Mouse (Mus musculus): ENCODE measurements around the gene Imp3. TPM values are rescaled to one million over a fixed set of nuclear protein-coding genes. Genes with fewer than 3 reads are reported as not detected.

The Imp3 gene
- total RNA-seq, 2 experiments from 2014 or later, result 45.6 to 46.6 TPM

DNA sequence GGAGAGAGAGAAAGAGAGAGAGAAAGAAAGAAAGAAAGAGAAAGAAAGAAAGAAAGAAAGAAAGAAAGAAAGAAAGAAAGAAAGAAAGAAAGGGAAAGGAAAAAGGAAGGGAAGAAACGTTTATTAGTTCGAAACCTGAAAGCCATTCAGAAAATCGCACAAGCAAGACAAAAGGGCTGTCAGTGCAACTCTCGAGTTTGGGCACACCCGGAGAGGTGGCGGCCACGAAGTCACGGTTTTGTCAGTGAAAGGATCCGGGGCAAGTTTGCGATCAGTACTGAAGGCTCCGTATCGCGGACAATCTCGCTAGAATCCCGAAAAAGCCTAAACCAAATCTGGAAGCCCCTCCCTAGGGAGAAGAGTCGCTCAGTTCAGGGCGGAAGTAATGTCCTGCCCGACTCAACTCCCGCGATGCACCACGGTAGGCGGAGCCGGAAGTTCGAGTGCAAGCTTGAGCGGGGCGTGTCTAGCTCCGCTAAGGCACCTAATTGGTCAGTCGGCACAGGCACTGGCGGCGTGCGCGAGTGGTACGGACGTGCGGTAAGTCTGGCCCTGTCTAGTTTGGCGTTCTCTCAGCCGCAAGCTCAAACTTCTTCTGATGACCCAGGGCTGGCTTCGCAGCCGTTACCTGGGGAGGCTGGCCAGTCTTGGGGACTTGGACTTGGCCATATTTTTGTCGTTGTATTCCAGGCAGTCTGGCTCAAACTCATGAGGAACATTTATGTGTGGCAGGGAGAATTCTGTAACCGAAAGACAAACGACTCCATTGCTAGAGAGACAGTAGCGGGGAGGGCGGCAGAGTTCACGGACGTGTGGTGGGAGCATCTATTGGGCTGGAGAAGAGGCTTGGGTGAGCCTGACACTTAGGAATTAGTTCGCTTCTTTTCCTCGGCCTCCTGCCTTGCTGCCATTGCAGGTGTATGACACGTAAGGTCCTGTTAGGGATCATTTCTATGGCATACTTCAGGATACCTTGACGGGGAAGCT is 13.4 kb downstream of the Imp3 start, which contains the start of gene Snupn:
Gene Snupn, plus strand, starts transcription at position 465 of the 987 bp plus-strand sequence.
- intact Hi-C loops (cut with DNase I), result loop anchor here (2.0 to 5.0 kb wide), 2 partner anchors 44 to 122 kb away; partner anchors contain the start of genes Ptpn9 and Sin3a
- DNase-seq, result peak; percentile 95 to 98

DNA sequence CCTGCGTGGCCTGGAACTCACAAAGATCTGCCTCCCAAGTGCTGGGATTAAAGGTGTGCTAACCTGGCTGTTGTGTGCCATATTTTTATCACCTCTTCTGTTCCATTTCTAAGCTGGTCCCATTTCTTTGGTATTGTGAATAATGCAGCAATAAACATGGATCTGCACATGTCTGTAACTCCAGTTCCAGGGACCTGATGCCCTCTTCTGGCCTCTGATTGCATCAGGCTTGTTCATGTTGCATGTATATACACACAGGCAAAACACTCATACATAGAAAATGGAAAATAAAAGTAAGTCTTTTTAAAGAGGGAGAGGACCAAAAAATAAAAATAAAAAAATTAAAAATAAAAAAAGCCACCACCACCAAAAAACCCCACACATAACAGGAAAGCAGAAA is 16.3 kb downstream of the Imp3 start:
- intact Hi-C loops (cut with DNase I), result loop anchor here (5.0 kb wide), 1 partner anchor 119 kb away; the partner anchor contains the start of gene Sin3a
- no peak for DNase-seq

DNA sequence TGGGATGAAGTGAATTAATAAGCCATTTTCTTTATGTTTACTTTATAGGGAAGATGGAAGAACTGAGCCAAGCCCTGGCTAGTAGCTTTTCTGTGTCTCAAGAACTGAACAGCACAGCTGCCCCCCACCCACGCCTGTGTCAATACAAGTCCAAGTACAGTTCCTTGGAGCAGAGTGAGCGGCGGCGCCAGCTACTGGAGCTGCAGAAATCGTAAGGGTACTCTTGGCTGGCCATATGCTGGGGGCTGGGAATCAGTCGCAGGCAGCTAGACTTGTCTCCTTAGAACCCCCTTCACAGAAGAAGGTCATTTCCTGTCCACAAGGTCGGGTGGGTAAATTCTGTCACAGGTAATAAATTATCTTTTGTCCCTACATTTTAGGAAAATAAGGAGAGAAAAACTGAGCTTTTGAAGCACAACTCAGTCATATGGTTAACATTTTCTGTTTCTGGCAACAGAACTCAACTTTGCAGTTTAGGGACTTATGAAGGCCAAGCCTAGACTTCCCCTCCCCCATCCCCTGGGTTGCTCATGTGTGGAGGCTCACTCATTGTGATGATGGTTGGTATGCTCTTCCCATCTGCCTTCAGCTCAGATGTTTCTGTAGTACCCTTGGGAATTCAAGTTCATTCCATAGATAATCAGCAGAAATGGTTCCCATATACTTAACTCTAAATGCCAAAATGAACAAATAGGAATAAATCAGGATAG is 19.8 kb downstream of the Imp3 start:
- intact Hi-C loops (cut with DNase I), result no loop called here
- DNase-seq, result no peak

DNA sequence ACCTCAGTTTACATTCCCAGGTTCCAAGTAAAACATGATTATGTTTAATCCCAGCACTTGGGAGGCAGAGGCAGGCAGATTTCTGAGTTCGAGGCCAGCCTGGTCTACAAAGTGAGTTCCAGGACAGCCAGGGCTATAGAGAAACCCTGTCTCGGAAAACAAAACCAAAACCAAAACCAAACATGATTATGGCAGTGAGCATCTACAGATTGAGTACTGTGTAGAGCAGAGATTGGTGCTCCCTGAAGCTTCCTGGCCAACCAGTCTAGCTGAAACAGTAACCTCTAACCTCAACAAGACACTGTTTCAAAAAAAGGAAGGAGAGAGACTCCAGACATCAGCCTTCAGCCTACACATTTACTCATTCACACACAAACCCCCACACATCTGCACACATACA is 21.4 kb downstream of the Imp3 start:
- intact Hi-C loops (cut with DNase I), result no loop called here
- no peak for DNase-seq

DNA sequence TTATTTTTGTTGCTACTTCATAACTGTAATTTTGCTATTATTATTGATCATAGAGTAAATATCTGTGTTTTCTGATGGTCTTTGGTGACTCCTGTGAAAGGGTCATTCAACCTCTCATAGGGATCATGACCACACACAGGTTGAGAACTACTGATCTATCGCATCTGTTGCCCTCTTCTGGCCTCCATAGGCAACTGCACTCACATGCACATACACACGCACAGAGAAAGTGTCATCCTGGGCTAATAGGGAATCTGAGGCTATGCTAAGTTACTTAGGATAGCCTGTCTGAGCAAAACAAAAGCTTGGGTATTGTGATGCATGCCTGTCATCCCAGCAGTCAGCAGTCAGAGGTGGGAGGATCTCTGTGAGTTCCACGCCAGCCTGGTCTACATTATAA is 24.3 kb downstream of the Imp3 start:
- intact Hi-C loops (cut with DNase I), result no loop called here
- DNase-seq, result no peak

DNA sequence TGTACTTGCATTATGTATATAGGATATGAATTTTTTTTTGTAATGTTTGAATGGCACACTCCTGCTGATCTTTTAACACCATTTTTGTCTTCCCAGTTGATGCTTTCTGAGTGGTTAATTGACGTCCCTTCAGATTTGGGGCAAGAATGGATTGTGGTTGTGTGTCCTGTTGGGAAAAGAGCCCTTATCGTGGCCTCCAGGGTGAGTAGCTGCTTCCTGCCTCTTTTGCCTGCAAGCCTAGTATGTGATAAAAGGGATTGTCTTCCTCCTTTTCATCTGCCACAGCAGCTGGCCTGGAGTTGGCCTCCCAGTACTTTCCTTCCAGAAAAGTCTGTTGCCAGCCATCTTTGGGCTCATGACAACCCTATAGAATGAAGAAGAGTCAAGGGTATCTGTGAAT is 32.9 kb downstream of the Imp3 start:
- intact Hi-C loops (cut with DNase I), result no loop called here
- DNase-seq, result no peak

DNA sequence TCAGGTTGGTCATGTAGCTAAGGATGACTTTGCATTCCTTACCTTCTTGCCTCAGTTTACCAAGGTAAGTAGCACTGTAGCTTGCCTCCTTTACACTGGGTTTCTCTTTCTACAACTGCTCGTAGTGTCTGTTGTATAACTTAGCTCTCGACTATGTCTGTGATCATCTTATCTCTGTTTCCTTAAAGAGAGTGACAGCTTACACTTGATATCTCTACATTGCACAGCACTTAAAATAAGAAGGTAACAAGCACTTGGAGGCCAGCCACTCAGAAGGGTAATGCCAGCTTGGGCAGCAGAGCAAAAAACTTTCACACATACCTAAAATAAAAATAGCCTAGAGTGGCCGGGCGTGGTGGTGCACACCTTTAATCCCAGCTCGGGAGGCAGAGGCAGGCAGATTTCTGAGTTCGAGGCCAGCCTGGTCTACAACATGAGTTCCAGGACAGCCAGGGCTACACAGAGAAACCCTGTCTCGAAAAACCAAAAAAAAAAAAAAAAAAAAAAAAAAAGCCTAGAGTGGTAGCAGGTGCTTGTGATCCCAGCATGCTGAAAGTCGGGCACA is 36.8 kb downstream of the Imp3 start:
- DNase-seq, result no peak
- intact Hi-C loops (cut with DNase I), result no loop called here

DNA sequence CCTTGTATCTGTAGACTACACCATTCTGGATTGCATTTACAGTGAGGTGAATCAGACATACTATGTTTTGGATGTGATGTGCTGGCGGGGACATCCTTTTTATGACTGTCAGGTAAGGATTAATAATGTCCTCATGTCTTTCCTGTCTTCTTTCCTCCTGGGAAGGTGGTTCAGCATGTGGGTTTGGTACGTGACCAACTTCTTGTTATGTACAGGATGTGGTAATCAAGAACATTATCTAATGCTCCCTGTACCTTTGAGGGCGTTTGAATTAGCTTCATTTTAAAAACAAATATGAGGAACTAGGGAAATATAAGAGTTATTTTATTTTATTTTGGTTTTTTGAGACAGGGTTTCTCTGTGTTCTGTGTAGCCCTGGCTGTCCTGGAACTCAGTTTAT is 37.9 kb downstream of the Imp3 start:
- DNase-seq, result no peak
- intact Hi-C loops (cut with DNase I), result no loop called here

DNA sequence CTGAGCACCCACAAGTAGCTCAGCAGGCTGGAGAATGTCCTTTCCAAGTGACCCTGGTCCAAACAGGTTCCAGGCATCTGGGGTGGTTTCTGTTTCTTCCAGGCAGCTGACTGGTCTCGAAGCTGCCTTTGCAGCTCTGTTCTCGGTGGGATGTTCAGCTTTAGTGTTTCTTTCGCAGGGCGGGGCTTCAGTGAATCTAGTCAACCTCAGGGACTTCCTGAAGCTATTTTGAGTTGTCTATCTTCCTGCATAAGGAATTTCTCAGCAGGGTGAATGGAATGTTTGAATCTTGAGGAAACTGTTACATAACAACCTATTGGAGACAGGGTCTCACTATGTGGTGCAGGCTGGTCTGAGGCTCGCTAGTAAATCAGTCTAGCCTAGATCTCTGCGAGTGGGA is 42.9 kb downstream of the Imp3 start:
- intact Hi-C loops (cut with DNase I), result no loop called here
- no peak for DNase-seq

DNA sequence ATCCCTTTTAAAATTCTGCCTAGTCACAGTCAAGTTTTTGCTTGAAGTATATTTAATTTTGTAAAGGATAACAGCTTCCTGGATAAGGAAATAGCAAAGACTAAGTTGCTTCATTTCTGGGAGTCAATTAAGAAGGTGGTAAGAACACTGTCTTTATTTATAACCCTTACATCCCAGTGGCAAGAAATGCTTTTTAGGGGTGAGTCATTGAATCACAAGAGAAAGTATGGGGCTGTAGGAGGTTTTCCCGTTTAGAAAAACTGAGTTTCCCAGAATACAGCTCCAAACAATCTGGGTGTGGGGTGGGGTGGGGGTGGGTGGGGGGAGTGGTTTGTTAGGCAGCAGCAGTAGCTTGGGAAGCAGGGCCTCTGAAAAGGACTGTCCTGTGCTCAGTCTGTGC is 44.2 kb downstream of the Imp3 start:
- no peak for DNase-seq
- intact Hi-C loops (cut with DNase I), result no loop called here

Other genes starting within 250 kb of the Imp3 start
- gene Lingo1, start 141.0 kb upstream of the Imp3 start, total RNA-seq (2021), result 1 to 10 TPM; 1.4 TPM
- gene Odf3l1, start 72.8 kb upstream of the Imp3 start, total RNA-seq (2021), result not detected
- 10 to 100 TPM; 26.1 to 28.4 TPM for gene Cspg4, start 72.4 kb upstream of the Imp3 start, total RNA-seq (2021)
- 10 to 100 TPM in 1 of 2 experiments, 1 to 10 TPM in 1; 9.9 to 11.7 TPM for gene Snx33, start 9.1 kb upstream of the Imp3 start, total RNA-seq (2021)
- 1 to 10 TPM; 8.9 to 9.9 TPM for gene Snupn, start 13.4 kb downstream of the Imp3 start, total RNA-seq (2021)
- 10 to 100 TPM; 13.5 to 16.3 TPM for gene Ptpn9, start 57.4 kb downstream of the Imp3 start, total RNA-seq (2021)
- 10 to 100 TPM; 37.7 to 40.7 TPM for gene Sin3a, start 134.6 kb downstream of the Imp3 start, total RNA-seq (2021)
- gene Man2c1, start 193.2 kb downstream of the Imp3 start, total RNA-seq (2021), result 10 to 100 TPM; 52.2 to 62.1 TPM
- gene Neil1, start 210.8 kb downstream of the Imp3 start, total RNA-seq (2021), result 1 to 10 TPM; 4.9 to 5.0 TPM
- gene Commd4, start 220.9 kb downstream of the Imp3 start, total RNA-seq (2021), result 10 to 100 TPM; 27.3 to 28.9 TPM